Mouse (Mus musculus): ENCODE data around the gene Grin3b. TPM values are rescaled to one million over a fixed set of nuclear protein-coding genes. Genes with fewer than 3 reads are reported as not detected.

Gene Grin3b
- total RNA-seq, 2 experiments from 2014 or later = not detected

- peak; percentile 36; the same call in 1 of the 2 replicates for ATAC-seq (replicated peaks; ENCODE audit: low FRiP score, poor library complexity, severe bottlenecking)
Measured at GRCm38 (mm10) chr10:80025889-80026288, 55.4 kb downstream of the Grin3b start.

Other genes with a start within 250 kb of the Grin3b start
Only the 30 nearest of the 32 such genes appear.
- 40.0 and 58.7 TPM in 2 replicates for gene Rnf126, start 203.8 kb upstream of the Grin3b start, total RNA-seq (2015; ENCODE audit: low replicate concordance)
- gene Rnf126, start 203.8 kb upstream of the Grin3b start, total RNA-seq (2017; ENCODE audit: low replicate concordance) = 18.3 and 19.4 TPM in 2 replicates
- 5.4 TPM in 1 of 2 replicates, not detected in the other for gene Fstl3, start 193.4 kb upstream of the Grin3b start, total RNA-seq (2015; ENCODE audit: low replicate concordance)
- gene Fstl3, start 193.4 kb upstream of the Grin3b start, total RNA-seq (2017; ENCODE audit: low replicate concordance) = 0.38 and 1.3 TPM in 2 replicates
- gene Prss57, start 179.8 kb upstream of the Grin3b start, total RNA-seq (2015; ENCODE audit: low replicate concordance) = 25.6 and 44.0 TPM in 2 replicates
- 1.1 and 6.5 TPM in 2 replicates for gene Prss57, start 179.8 kb upstream of the Grin3b start, total RNA-seq (2017; ENCODE audit: low replicate concordance)
- 8.8 and 16.2 TPM in 2 replicates for gene Palm, start 177.1 kb upstream of the Grin3b start, total RNA-seq (2015; ENCODE audit: low replicate concordance)
- gene Palm, start 177.1 kb upstream of the Grin3b start, total RNA-seq (2017; ENCODE audit: low replicate concordance) = 2.0 and 9.2 TPM in 2 replicates
- not detected in 2 replicates for gene Misp, start 149.7 kb upstream of the Grin3b start, total RNA-seq (2015; ENCODE audit: low replicate concordance)
- not detected in 2 replicates for gene Misp, start 149.7 kb upstream of the Grin3b start, total RNA-seq (2017; ENCODE audit: low replicate concordance)
- 134 and 185 TPM in 2 replicates for gene Ptbp1, start 116.3 kb upstream of the Grin3b start, total RNA-seq (2015; ENCODE audit: low replicate concordance)
- gene Ptbp1, start 116.3 kb upstream of the Grin3b start, total RNA-seq (2017; ENCODE audit: low replicate concordance) = 89.3 and 94.7 TPM in 2 replicates
- 247 and 296 TPM in 2 replicates for gene Prtn3, start 96.2 kb upstream of the Grin3b start, total RNA-seq (2015; ENCODE audit: low replicate concordance)
- gene Prtn3, start 96.2 kb upstream of the Grin3b start, total RNA-seq (2017; ENCODE audit: low replicate concordance) = 52.3 and 54.7 TPM in 2 replicates
- gene Plppr3, start 96.1 kb upstream of the Grin3b start, total RNA-seq (2015; ENCODE audit: low replicate concordance) = 0.84 TPM in 1 of 2 replicates, not detected in the other
- gene Plppr3, start 96.1 kb upstream of the Grin3b start, total RNA-seq (2017; ENCODE audit: low replicate concordance) = 0.83 and 1.7 TPM in 2 replicates
- 613 and 617 TPM in 2 replicates for gene Elane, start 84.5 kb upstream of the Grin3b start, total RNA-seq (2015; ENCODE audit: low replicate concordance)
- gene Elane, start 84.5 kb upstream of the Grin3b start, total RNA-seq (2017; ENCODE audit: low replicate concordance) = 146 and 166 TPM in 2 replicates
- not detected in 2 replicates for gene Cfd, start 79.9 kb upstream of the Grin3b start, total RNA-seq (2015; ENCODE audit: low replicate concordance)
- not detected in 2 replicates for gene Cfd, start 79.9 kb upstream of the Grin3b start, total RNA-seq (2017; ENCODE audit: low replicate concordance)
- gene Med16, start 61.8 kb upstream of the Grin3b start, total RNA-seq (2015; ENCODE audit: low replicate concordance) = 5.9 and 17.7 TPM in 2 replicates
- gene Med16, start 61.8 kb upstream of the Grin3b start, total RNA-seq (2017; ENCODE audit: low replicate concordance) = 8.0 and 9.1 TPM in 2 replicates
- gene Gm26602, start 59.9 kb upstream of the Grin3b start, total RNA-seq (2015; ENCODE audit: low replicate concordance) = not detected in 2 replicates
- 22.8 TPM in 1 of 2 replicates, not detected in the other for gene Gm26602, start 59.9 kb upstream of the Grin3b start, total RNA-seq (2017; ENCODE audit: low replicate concordance)
- gene Kiss1r, start 53.7 kb upstream of the Grin3b start, total RNA-seq (2015; ENCODE audit: low replicate concordance) = not detected in 2 replicates
- gene Kiss1r, start 53.7 kb upstream of the Grin3b start, total RNA-seq (2017; ENCODE audit: low replicate concordance) = not detected in 2 replicates
- gene R3hdm4, start 49.5 kb upstream of the Grin3b start, total RNA-seq (2015; ENCODE audit: low replicate concordance) = 60.2 and 65.4 TPM in 2 replicates
- 37.4 and 45.8 TPM in 2 replicates for gene R3hdm4, start 49.5 kb upstream of the Grin3b start, total RNA-seq (2017; ENCODE audit: low replicate concordance)
- 4.2 and 9.7 TPM in 2 replicates for gene Arid3a, start 43.7 kb upstream of the Grin3b start, total RNA-seq (2015; ENCODE audit: low replicate concordance)
- 4.8 and 8.6 TPM in 2 replicates for gene Arid3a, start 43.7 kb upstream of the Grin3b start, total RNA-seq (2017; ENCODE audit: low replicate concordance)
- 4.0 and 10.1 TPM in 2 replicates for gene Wdr18, start 10.6 kb upstream of the Grin3b start, total RNA-seq (2015; ENCODE audit: low replicate concordance)
- 0.98 and 4.6 TPM in 2 replicates for gene Wdr18, start 10.6 kb upstream of the Grin3b start, total RNA-seq (2017; ENCODE audit: low replicate concordance)
- 57.0 and 78.9 TPM in 2 replicates for gene Tmem259, start 13.6 kb downstream of the Grin3b start, total RNA-seq (2015; ENCODE audit: low replicate concordance)
- gene Tmem259, start 13.6 kb downstream of the Grin3b start, total RNA-seq (2017; ENCODE audit: low replicate concordance) = 49.2 and 51.1 TPM in 2 replicates
- 20.1 and 39.6 TPM in 2 replicates for gene Cnn2, start 17.9 kb downstream of the Grin3b start, total RNA-seq (2015; ENCODE audit: low replicate concordance)
- 18.2 and 26.3 TPM in 2 replicates for gene Cnn2, start 17.9 kb downstream of the Grin3b start, total RNA-seq (2017; ENCODE audit: low replicate concordance)
- gene Abca7, start 25.8 kb downstream of the Grin3b start, total RNA-seq (2015; ENCODE audit: low replicate concordance) = 44.0 and 58.4 TPM in 2 replicates
- 58.6 and 71.8 TPM in 2 replicates for gene Abca7, start 25.8 kb downstream of the Grin3b start, total RNA-seq (2017; ENCODE audit: low replicate concordance)
- gene Arhgap45, start 45.9 kb downstream of the Grin3b start, total RNA-seq (2015; ENCODE audit: low replicate concordance) = 23.4 and 23.9 TPM in 2 replicates
- 16.0 and 28.8 TPM in 2 replicates for gene Arhgap45, start 45.9 kb downstream of the Grin3b start, total RNA-seq (2017; ENCODE audit: low replicate concordance)
- 18.4 and 20.5 TPM in 2 replicates for gene Polr2e, start 69.1 kb downstream of the Grin3b start, total RNA-seq (2015; ENCODE audit: low replicate concordance)
- gene Polr2e, start 69.1 kb downstream of the Grin3b start, total RNA-seq (2017; ENCODE audit: low replicate concordance) = 14.6 and 28.4 TPM in 2 replicates
- 371 and 490 TPM in 2 replicates for gene Gpx4, start 76.5 kb downstream of the Grin3b start, total RNA-seq (2015; ENCODE audit: low replicate concordance)
- 239 and 372 TPM in 2 replicates for gene Gpx4, start 76.5 kb downstream of the Grin3b start, total RNA-seq (2017; ENCODE audit: low replicate concordance)
- gene Sbno2, start 134.9 kb downstream of the Grin3b start, total RNA-seq (2015; ENCODE audit: low replicate concordance) = 19.5 and 21.8 TPM in 2 replicates
- gene Sbno2, start 134.9 kb downstream of the Grin3b start, total RNA-seq (2017; ENCODE audit: low replicate concordance) = 34.3 and 36.1 TPM in 2 replicates
- 224 and 296 TPM in 2 replicates for gene Stk11, start 145.1 kb downstream of the Grin3b start, total RNA-seq (2015; ENCODE audit: low replicate concordance)
- gene Stk11, start 145.1 kb downstream of the Grin3b start, total RNA-seq (2017; ENCODE audit: low replicate concordance) = 440 and 520 TPM in 2 replicates
- 89.3 and 94.8 TPM in 2 replicates for gene Atp5d, start 167.9 kb downstream of the Grin3b start, total RNA-seq (2015; ENCODE audit: low replicate concordance)
- 19.4 and 39.9 TPM in 2 replicates for gene Atp5d, start 167.9 kb downstream of the Grin3b start, total RNA-seq (2017; ENCODE audit: low replicate concordance)
- gene Cbarp, start 170.1 kb downstream of the Grin3b start, total RNA-seq (2015; ENCODE audit: low replicate concordance) = not detected in 2 replicates
- not detected in 2 replicates for gene Cbarp, start 170.1 kb downstream of the Grin3b start, total RNA-seq (2017; ENCODE audit: low replicate concordance)
- gene Midn, start 177.6 kb downstream of the Grin3b start, total RNA-seq (2015; ENCODE audit: low replicate concordance) = 20.1 and 23.8 TPM in 2 replicates
- gene Midn, start 177.6 kb downstream of the Grin3b start, total RNA-seq (2017; ENCODE audit: low replicate concordance) = 12.5 and 18.2 TPM in 2 replicates
- gene Cirbp, start 195.3 kb downstream of the Grin3b start, total RNA-seq (2015; ENCODE audit: low replicate concordance) = 10.1 and 19.7 TPM in 2 replicates
- 33.5 and 39.6 TPM in 2 replicates for gene Cirbp, start 195.3 kb downstream of the Grin3b start, total RNA-seq (2017; ENCODE audit: low replicate concordance)
- not detected in 2 replicates for gene 1600002K03Rik, start 202.2 kb downstream of the Grin3b start, total RNA-seq (2015; ENCODE audit: low replicate concordance)
- not detected in 2 replicates for gene 1600002K03Rik, start 202.2 kb downstream of the Grin3b start, total RNA-seq (2017; ENCODE audit: low replicate concordance)
- not detected in 2 replicates for gene Efna2, start 208.8 kb downstream of the Grin3b start, total RNA-seq (2015; ENCODE audit: low replicate concordance)
- gene Efna2, start 208.8 kb downstream of the Grin3b start, total RNA-seq (2017; ENCODE audit: low replicate concordance) = not detected in 2 replicates